Mouse (Mus musculus): Measurements from ENCODE around the gene Igtp. TPM values are rescaled to one million over a fixed set of nuclear protein-coding genes. Genes with fewer than 3 reads are reported as not detected.

Gene Igtp
- 10 to 100 TPM; 20.8 to 21.2 TPM for total RNA-seq (2023)

GRCm38 (mm10) chr11:58199229-58200037 is at the start of gene Igtp, which contains the start of gene Irgm2:
Gene Igtp, plus strand, starts transcription at chr11:58199556.
Gene Irgm2, plus strand, starts transcription at chr11:58199618.

DNA sequence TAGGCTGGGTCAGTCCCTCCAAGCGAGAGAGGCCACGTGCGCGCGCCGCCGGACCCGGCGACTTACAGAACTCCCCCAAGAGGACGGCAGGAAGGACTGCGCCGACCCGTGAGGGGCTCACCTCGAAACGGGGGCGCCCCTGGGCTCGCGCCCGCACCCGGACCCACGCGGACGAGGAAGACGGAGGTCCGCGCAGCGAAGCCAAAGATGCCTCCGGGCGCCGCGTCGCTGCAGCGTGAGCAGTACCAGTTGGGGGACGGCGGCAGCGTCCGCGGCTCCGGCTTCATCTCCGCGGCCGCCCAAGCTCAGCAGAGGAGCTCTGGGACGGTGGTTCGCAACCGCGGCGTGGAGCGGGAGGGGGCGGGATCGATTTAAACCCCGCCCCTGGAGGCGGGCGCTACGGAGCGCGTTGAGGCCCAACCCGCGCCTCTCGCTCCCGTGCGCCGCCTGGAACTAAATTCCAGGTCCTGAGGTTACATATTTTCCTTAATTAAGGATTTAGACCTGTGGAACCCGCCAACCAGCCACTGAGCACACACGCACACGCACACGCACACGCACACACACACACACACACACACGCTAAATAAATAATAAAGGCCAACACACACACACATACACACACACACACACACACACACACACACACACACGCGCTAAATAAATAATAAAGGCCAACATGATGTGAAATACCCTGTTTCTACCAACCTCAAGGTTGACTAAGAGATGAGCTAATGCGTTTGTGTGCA is 31.0 kb upstream of the Igtp start, which contains the start of gene Gemin5:
TSS of gene Gemin5 (minus strand) at position 373 of the 749 bp plus-strand sequence.

DNA sequence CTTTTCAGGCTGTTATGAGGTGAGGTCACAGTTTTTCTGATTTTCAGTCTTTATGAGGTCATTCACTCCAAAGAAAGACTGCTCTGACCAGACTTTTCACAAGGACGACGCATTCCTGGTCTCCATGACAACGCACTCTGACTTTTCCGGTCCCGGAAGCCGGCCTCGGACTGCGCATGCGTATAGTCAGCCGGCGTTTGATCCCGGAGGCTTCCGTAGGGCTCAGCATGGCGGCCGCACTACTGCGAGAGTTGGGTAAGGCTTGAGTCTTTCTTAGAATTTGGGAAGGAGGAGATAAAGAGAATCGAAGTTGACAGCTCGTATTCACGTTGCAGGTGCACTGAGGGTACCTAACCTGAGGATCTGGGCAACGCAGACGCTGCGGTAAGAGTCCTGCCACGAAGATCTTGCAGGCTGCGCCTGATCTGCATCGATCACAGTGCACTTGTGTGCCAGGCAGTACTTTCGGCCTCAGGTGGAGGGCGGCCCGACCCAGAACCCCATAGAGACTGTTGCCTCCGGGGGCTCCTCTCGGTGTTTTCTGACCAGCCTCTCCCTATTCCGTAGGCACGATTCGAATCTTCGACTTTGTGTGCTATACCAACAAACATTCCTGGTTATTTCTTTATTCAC is 27.8 kb upstream of the Igtp start, which contains the start of gene Mrpl22:
TSS of gene Mrpl22 (plus strand) at position 203 of the 633 bp plus-strand sequence.

Other genes starting within 250 kb of the Igtp start
- 10 to 100 TPM; 92.1 to 98.8 TPM for gene Larp1, start 190.5 kb upstream of the Igtp start, total RNA-seq (2023)
- gene Gm12248, start 106.4 kb upstream of the Igtp start, total RNA-seq (2023), result not detected
- gene Cnot8, start 95.4 kb upstream of the Igtp start, total RNA-seq (2023), result 10 to 100 TPM; 57.2 to 59.1 TPM
- gene Gemin5, start 31.0 kb upstream of the Igtp start, total RNA-seq (2023), result 10 to 100 TPM in 1 of 2 experiments, 1 to 10 TPM in 1; 9.2 to 11.2 TPM
- 10 to 100 TPM; 22.9 to 24.6 TPM for gene Mrpl22, start 27.9 kb upstream of the Igtp start, total RNA-seq (2023)
- 10 to 100 TPM; 17.7 to 23.9 TPM for gene Irgm2, start 62 bp downstream of the Igtp start, total RNA-seq (2023)
- gene 4930438A08Rik, start 75.2 kb downstream of the Igtp start, total RNA-seq (2023), result not detected
- 10 to 100 TPM; 15.4 to 16.2 TPM for gene Zfp692, start 107.5 kb downstream of the Igtp start, total RNA-seq (2023)
- gene Zfp672, start 130.8 kb downstream of the Igtp start, total RNA-seq (2023), result 10 to 100 TPM; 16.7 to 17.2 TPM
- gene Sh3bp5l, start 131.2 kb downstream of the Igtp start, total RNA-seq (2023), result 10 to 100 TPM; 18.2 to 26.0 TPM
- not detected for gene Lypd8, start 179.5 kb downstream of the Igtp start, total RNA-seq (2023)
- gene 1810065E05Rik, start 221.6 kb downstream of the Igtp start, total RNA-seq (2023), result not detected
- not detected for gene Gm12253, start 233.0 kb downstream of the Igtp start, total RNA-seq (2023)